Mouse (Mus musculus): ENCODE measurements at regions not wholly inside any gene's neighbourhood (a gene's known extent, or its start where the extent isn't known, plus 50 kb on each side); places are given as distances from the start of the nearest gene placed in this dataset.
A peak's percentile ranks its signal among the peaks of the same experiment; 100 is the strongest.
"Not testable (repeated sequence)": the region's sequence is repeated elsewhere in the genome, so short reads cannot be mapped to it uniquely, and the experiment has no call there.

DNA sequence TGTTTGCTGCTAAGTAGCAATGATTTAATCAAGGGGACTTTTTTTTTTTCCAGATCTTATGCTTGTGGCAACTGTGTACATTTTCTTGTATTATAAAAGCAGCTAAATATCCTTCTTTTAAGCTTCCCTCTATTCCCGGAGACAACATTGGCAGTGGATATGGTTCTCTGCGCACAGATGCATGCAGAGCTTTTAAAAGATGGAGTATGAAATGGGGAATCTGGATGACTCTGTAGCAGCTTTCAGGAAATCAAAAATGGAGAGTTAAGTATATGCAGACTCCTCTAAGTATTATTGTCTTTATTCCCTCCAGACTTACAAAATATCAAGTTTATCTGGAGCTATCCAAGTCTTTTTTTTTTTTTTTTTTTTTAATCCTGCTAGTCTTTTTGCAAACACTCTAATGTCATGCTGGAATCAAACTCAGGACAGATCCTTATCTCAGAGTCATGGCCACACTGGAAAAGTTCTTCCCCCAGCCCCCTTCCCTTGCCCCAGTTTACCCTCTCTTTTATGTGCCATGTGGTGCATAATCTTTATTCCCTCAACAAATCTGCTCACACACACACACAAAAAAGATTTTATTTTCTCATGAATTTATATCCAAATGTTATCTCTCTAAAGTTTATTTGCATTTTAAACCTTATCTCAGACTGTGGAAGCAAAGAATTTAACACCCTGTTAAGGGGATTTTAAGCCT is 1080.3 kb upstream of the Cdh6 start:
- no peak for DNase-seq

DNA sequence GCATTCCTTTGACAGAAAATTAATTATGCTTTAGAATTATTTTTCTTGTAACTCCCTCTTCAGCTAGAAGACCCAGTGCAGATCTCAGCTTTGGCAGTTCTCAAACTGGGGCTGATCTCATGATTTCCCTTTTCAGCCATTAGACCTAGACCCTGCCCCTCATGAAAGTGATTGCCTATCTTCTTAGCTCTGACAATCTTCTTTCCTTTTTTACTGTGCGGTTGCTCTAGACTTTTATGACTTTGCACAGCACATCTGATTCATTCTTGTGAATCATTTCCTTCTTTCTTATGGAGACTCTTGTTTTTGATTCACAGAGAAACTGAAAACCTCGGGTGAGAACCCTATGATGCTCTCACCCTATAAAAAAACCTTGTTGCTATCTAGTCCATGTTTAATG is 1078.3 kb upstream of the Cdh6 start:
- no peak for DNase-seq

DNA sequence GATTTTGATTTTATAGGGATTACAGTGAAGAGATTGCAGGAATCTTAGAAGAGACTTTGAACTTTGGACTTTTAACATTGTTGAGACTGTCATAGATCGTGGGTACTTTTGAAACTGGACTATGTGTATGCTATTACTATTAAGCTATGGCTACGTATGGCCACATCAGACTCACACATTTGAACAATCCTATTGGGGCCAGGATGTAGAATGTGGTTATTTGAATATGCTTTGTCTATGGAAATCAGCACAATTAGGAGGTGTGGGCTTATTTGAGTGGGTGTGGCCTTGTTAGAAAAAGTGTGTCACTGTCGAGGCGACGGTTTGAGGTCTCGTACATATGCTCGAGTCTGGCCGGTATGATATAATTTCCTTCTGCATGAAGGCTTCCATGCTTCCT is 1041.8 kb upstream of the Cdh6 start:
- no peak for DNase-seq

DNA sequence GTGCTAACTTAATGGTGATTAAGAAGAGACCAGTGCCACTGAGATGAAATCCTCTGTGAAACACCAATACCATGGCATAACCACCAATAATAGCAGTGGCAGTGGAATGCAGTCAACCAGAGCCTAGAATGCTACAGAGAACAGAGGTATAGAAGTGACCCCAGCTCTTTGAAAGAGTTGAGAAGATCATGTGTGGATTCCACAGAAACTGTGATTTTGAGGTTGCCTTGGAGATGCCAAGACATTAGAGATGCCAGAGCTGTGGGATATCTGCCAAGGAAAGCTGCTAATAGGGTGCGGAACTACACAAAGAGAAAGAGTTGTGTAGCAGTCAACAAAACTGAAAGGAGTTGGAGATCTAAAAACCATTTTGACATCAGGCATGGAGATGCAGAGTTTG is 1041.3 kb upstream of the Cdh6 start:
- DNase-seq: no peak

DNA sequence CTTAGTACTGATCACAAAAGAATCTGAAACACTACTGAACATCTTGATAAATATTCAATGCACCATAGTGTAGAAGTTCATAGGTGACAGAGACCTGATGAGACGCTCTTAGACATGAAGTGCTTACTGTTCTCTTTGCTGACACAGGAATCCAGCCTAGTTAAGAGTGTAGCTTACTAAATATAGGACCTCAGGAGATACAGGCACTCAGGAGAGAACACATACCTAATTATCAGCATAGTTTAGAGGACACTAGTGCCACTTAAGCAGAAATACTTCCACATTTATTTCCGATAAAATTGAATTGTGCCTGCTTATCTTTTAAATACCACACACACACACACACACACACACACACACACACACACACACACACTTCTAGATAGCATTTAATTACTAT is 1004.0 kb upstream of the Cdh6 start:
- DNase-seq: no peak

DNA sequence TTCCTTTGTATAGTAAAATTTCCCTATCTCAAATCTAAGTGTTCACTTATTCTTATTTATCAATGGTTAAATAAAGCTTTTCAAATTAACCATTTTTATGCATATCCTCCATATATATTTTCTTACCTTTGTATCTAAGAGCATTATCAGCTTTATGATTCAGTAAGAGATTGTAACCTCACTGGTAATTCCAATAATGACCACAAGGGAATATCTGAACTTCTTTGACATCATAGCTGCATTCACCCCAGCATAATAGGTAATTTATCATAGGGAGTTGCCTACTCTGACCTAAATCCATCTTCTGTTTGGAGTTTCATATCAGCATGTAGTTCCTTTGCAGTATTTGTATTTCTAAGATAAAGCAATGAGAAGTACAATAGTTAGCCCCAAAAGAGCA is 963.9 kb upstream of the Cdh6 start:
- DNase-seq: no peak

DNA sequence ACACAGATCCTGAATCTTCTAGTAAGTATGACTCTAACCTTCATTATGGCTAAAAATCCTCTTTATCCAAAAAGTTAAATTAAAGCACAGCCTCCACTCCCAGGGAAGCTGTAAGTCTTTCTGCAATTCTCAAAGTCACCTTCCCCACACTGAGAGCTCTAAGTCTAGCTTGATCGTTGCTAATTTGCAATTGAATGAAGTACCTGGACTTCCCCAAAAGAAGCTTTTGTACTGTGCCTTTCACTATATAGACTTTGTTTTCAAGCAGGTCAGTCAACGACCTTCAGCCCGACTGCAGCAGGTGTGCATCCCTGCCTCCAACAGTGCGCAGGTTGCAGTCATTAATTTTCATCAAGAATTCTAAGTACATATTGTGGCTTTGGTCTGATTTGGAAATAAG is 950.4 kb upstream of the Cdh6 start:
- DNase-seq: no peak

DNA sequence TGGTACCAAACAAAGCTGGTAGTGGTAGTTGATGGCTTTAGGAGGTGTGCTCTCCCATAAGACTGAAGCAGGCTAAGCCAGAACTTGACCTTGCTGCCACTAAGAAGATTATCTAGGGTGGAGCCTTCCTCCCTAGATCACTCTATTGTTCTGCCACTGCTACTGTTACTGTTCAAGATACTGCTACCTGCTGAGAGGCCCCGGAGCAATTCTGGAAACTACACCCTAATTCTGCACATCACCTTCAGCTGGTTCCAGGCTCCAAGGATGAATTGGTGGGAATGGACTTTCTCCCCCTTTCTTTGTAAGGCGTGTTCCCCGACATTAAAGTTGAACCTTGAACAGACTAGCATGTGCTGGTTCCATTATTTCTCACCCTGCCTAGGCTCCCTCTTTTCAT is 944.8 kb upstream of the Cdh6 start:
- not testable (repeated sequence) for DNase-seq

DNA sequence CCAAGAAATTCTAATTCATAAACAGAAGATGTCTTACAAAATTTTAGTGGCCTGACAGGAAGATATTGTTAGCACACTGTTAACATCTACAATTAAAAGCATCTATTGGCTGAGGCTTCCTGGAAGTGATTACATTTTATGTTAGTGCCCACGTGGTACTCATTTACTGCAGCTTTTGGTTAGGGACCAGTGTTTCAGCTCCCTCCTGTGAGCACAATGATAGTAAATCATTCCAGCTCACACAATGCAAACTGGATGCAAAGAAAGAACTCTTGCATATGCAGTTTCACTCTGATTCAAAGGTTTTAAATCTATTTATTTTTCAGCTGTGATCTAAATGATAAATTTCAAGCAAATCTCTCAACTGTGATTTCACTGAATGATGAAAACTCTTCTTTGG is 928.3 kb upstream of the Cdh6 start:
- no peak for DNase-seq

DNA sequence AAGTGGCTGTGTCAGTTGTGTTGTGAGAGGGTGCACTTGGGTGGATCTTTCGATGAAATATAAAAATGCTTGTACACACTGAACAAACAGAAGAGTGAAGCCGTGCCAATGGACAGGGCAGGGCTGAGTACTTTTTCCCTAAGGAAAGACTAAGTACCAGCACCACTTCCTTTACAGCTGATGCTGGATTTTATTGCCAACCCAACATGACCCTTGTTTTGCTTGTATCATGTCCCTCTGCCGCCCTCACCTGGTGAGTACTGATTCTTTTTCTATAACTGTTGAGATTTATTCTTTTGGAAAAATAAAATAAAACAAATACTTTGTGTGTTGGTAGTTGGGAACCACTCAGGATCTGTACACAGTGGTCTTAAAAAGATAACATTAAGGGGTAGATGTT is 878.4 kb upstream of the Cdh6 start:
- DNase-seq: peak; percentile 2
